Mouse (Mus musculus): ENCODE results near the gene Fermt3.
"Not testable (repeated sequence)": the region's sequence is repeated elsewhere in the genome, so short reads cannot be mapped to it uniquely, and the experiment has no call there.

DNA sequence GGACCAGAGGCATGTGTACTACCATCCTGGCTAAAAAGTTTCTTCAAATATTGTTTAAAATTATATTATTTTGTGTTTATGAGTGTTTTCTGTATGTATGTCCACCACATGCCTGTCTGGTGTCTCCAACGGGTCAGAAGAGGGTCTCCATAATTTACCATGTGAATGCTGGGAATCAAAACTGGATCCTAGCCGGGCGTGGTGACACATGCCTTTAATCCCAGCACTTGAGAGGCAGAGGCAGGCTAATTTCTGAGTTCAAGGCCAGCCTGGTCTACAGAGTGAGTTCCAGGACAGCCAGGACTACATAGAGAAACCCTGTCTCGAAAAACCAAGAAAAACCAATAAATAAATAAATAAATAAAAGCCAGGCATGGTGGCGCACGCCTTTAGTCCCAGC lies 28.1 kb downstream of the Fermt3 start:
- TF ChIP-seq CEBPB (IDR thresholded peaks at IDR 0.05; ENCODE audit: low read depth); CTCF (IDR thresholded peaks at IDR 0.05; ENCODE audit: control insufficient read depth, insufficient read depth, insufficient read length): not testable (repeated sequence)

All from C2C12 (cell line).